Mouse (Mus musculus): ENCODE measurements around the gene Galnt18.

Gene Galnt18

GRCm38 (mm10) chr7:111616231-111616937, 163.4 kb downstream of the Galnt18 start:
- DNase-seq: no peak

GRCm38 (mm10) chr7:111614471-111614870, 165.3 kb downstream of the Galnt18 start:
- DNase-seq: no peak

- DNase-seq: no peak
Measured at GRCm38 (mm10) chr7:111607476-111607875, 172.3 kb downstream of the Galnt18 start.

- no peak for DNase-seq
Measured at GRCm38 (mm10) chr7:111606091-111606490, 173.7 kb downstream of the Galnt18 start.

- no peak for DNase-seq
Measured at GRCm38 (mm10) chr7:111605663-111606062, 174.1 kb downstream of the Galnt18 start.

GRCm38 (mm10) chr7:111604578-111605208, 175.1 kb downstream of the Galnt18 start:
- no peak for DNase-seq

- no peak for DNase-seq
Measured at GRCm38 (mm10) chr7:111603186-111603585, 176.6 kb downstream of the Galnt18 start.

GRCm38 (mm10) chr7:111601339-111602067, 178.3 kb downstream of the Galnt18 start:
- DNase-seq: no peak

- DNase-seq: no peak
Measured at GRCm38 (mm10) chr7:111600756-111601155, 179.0 kb downstream of the Galnt18 start.

GRCm38 (mm10) chr7:111593680-111594079, 186.1 kb downstream of the Galnt18 start:
- no peak for DNase-seq

- no peak for DNase-seq
Measured at GRCm38 (mm10) chr7:111589506-111590125, 190.2 kb downstream of the Galnt18 start.

- peak; percentile 96 for DNase-seq
Measured at GRCm38 (mm10) chr7:111588291-111588781, 191.4 kb downstream of the Galnt18 start.

- DNase-seq: no peak
Measured at GRCm38 (mm10) chr7:111580547-111580946, 199.2 kb downstream of the Galnt18 start.

GRCm38 (mm10) chr7:111575096-111575495, 204.7 kb downstream of the Galnt18 start:
- DNase-seq: no peak

- no peak for DNase-seq
Measured at GRCm38 (mm10) chr7:111572336-111572735, 207.4 kb downstream of the Galnt18 start.

- no peak for DNase-seq
Measured at GRCm38 (mm10) chr7:111566838-111567237, 212.9 kb downstream of the Galnt18 start.

GRCm38 (mm10) chr7:111563316-111564110, 216.3 kb downstream of the Galnt18 start:
- no peak for DNase-seq

- DNase-seq: no peak
Measured at GRCm38 (mm10) chr7:111560097-111560496, 219.7 kb downstream of the Galnt18 start.

- no peak for DNase-seq
Measured at GRCm38 (mm10) chr7:111559011-111559410, 220.8 kb downstream of the Galnt18 start.

GRCm38 (mm10) chr7:111550987-111551386, 228.8 kb downstream of the Galnt18 start:
- no peak for DNase-seq

- DNase-seq: peak; percentile 9
Measured at GRCm38 (mm10) chr7:111547069-111547468, 232.7 kb downstream of the Galnt18 start.

- no peak for DNase-seq
Measured at GRCm38 (mm10) chr7:111545614-111546013, 234.2 kb downstream of the Galnt18 start.

Data from cerebellum, adult 9-10 months (tissue).